Mouse (Mus musculus): ENCODE measurements around the gene Scand1. TPM values are rescaled to one million over a fixed set of nuclear protein-coding genes. Genes with fewer than 3 reads are reported as not detected.

The Scand1 gene
- polyA plus RNA-seq, 1 experiment from 2014 or later = 181 TPM

- Histone ChIP-seq H3K27me3 (ENCODE audit: insufficient read depth, low read length) (no peaks in the 10 kb centered on the region), H3K4me1 (replicated peaks; ENCODE audit: insufficient read depth, low read length) (no peaks in the 10 kb centered on the region), H3K9ac (ENCODE audit: low read depth, low read length) (no peak overlapping the region), H3K4me2 (ENCODE audit: low read length) (no peak overlapping the region), H3K4me3 (replicated peaks; ENCODE audit: low read depth, low read length) (no peak overlapping the region), H3K27ac (no peak overlapping the region), H3K9me3 (replicated peaks; ENCODE audit: low read length) (no peaks in the 10 kb centered on the region), H3K36me3 (ENCODE audit: insufficient read depth, low read length) (no peaks in the 10 kb centered on the region)
- DNase-seq (ENCODE audit: low spot score) (no peak), ATAC-seq (replicated peaks; ENCODE audit: low FRiP score, low read depth) (no peak)
- 80% methylated on average over 4 of the region's 4 CpGs for WGBS
- no peak for TF ChIP-seq CTCF (IDR thresholded peaks at IDR 0.05; ENCODE audit: low read depth)
Measured at GRCm38 (mm10) chr2:156348812-156349211, 36.3 kb upstream of the Scand1 start.

GRCm38 (mm10) chr2:156344775-156345532, 32.5 kb upstream of the Scand1 start:
- Histone ChIP-seq H3K4me2 (ENCODE audit: low read length) (no peak overlapping the region), H3K9ac (ENCODE audit: low read depth, low read length) (no peak overlapping the region), H3K27ac (no peak overlapping the region), H3K9me3 (replicated peaks; ENCODE audit: low read length) (no peaks in the 10 kb centered on the region), H3K27me3 (ENCODE audit: insufficient read depth, low read length) (no peaks in the 10 kb centered on the region), H3K36me3 (ENCODE audit: insufficient read depth, low read length) (no peaks in the 10 kb centered on the region), H3K4me1 (replicated peaks; ENCODE audit: insufficient read depth, low read length) (no peaks in the 10 kb centered on the region), H3K4me3 (replicated peaks; ENCODE audit: low read depth, low read length) (no peak overlapping the region)
- DNase-seq (ENCODE audit: low spot score) (peak; percentile 62), ATAC-seq (replicated peaks; ENCODE audit: low FRiP score, low read depth) (no peak)
- 62% methylated on average over 12 of the region's 12 CpGs for WGBS
- peak; percentile 67 for TF ChIP-seq CTCF (IDR thresholded peaks at IDR 0.05; ENCODE audit: low read depth)

- Histone ChIP-seq H3K36me3 (ENCODE audit: insufficient read depth, low read length) (no peaks in the 10 kb centered on the region), H3K27me3 (ENCODE audit: insufficient read depth, low read length) (no peaks in the 10 kb centered on the region), H3K4me2 (ENCODE audit: low read length) (no peak overlapping the region), H3K4me1 (replicated peaks; ENCODE audit: insufficient read depth, low read length) (no peaks in the 10 kb centered on the region), H3K9me3 (replicated peaks; ENCODE audit: low read length) (no peaks in the 10 kb centered on the region), H3K9ac (ENCODE audit: low read depth, low read length) (no peak overlapping the region), H3K27ac (no peak overlapping the region), H3K4me3 (replicated peaks; ENCODE audit: low read depth, low read length) (no peak overlapping the region)
- no peak for TF ChIP-seq CTCF (IDR thresholded peaks at IDR 0.05; ENCODE audit: low read depth)
- no peak for DNase-seq (ENCODE audit: low spot score)
- ATAC-seq (replicated peaks; ENCODE audit: low FRiP score, low read depth) = no peak
- 90% methylated on average over 4 of the region's 4 CpGs for WGBS
Measured at GRCm38 (mm10) chr2:156340078-156340477, 27.6 kb upstream of the Scand1 start.

DNA sequence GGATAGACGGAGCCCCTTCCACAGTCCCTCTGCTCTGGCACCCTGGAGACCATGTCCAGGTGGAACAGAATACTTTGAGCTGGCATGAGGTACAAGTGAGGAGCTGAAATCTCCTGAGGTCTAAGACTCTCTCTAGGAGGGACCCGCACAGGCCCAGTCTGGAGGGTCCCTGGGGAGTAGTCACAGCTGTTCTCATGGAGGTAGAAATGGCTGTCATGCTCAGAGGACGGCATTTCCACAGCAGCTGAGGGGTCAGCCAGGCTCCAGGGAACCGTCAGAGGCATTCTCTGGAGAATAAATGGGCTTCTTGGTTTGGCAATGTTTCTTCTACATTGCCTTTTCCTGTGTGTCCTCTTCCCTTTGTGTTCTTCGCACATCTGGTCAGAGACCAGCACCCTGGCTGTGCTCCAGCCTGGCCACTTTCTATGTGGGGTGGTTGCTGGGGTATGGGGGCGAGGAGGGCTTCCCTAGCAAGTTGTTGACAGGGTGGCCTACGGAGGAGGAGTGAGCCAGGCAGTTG, 19.0 kb upstream of the Scand1 start:
- DNase-seq (ENCODE audit: low spot score) (no peak), ATAC-seq (replicated peaks; ENCODE audit: low FRiP score, low read depth) (no peak)
- Histone ChIP-seq H3K36me3 (ENCODE audit: insufficient read depth, low read length) (no peaks in the 10 kb centered on the region), H3K27ac (no peak overlapping the region), H3K4me3 (replicated peaks; ENCODE audit: low read depth, low read length) (no peak overlapping the region), H3K27me3 (ENCODE audit: insufficient read depth, low read length) (no peaks in the 10 kb centered on the region), H3K9me3 (replicated peaks; ENCODE audit: low read length) (no peaks in the 10 kb centered on the region), H3K9ac (ENCODE audit: low read depth, low read length) (no peak overlapping the region), H3K4me1 (replicated peaks; ENCODE audit: insufficient read depth, low read length) (no peaks in the 10 kb centered on the region), H3K4me2 (ENCODE audit: low read length) (no peak overlapping the region)
- TF ChIP-seq CTCF (IDR thresholded peaks at IDR 0.05; ENCODE audit: low read depth) = no peak
- 76% methylated on average over 7 of the region's 7 CpGs for WGBS

- ATAC-seq (replicated peaks; ENCODE audit: low FRiP score, low read depth) = no peak
- Histone ChIP-seq H3K27ac (no peak overlapping the region), H3K4me1 (replicated peaks; ENCODE audit: insufficient read depth, low read length) (no peaks in the 10 kb centered on the region)
Measured at GRCm38 (mm10) chr2:156330681-156331080, 18.2 kb upstream of the Scand1 start.

DNA sequence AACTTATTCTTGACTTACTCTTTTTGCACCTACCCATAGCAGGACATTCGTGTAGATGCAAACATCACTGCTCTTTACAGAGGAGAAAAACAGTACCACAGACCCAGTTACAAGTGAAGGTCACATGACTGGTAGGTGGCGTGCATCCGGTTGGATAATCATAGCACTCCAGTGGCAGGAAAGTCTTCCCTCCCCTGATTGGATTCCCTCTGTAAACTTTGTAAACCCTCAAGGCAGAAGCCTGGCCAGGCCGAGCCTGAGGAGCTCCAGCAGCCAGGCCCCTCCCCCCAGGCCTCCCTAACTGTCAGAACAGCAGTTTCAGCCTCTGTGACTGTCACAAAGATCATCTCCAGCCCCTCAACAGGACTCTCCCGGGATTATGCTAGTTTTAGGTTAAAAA, 12.2 kb upstream of the Scand1 start:
- no peak for TF ChIP-seq CTCF (IDR thresholded peaks at IDR 0.05; ENCODE audit: low read depth)
- H3K4me1 ChIP-seq (replicated peaks; ENCODE audit: insufficient read depth, low read length) = peaks cover 8% of the 10 kb centered on the region; the same call in 1 of the 2 replicates
- no peaks in the 10 kb centered on the region for H3K27me3 ChIP-seq (ENCODE audit: insufficient read depth, low read length)
- ATAC-seq (replicated peaks; ENCODE audit: low FRiP score, low read depth) (0 out of 2 replicates have a peak, but pooled peaks have one; percentile 49), DNase-seq (ENCODE audit: low spot score) (peak; percentile 66)
- no peak overlapping the region for H3K4me3 ChIP-seq (replicated peaks; ENCODE audit: low read depth, low read length)
- H3K9ac ChIP-seq (ENCODE audit: low read depth, low read length) = no peak overlapping the region
- no peaks in the 10 kb centered on the region for H3K36me3 ChIP-seq (ENCODE audit: insufficient read depth, low read length)
- H3K9me3 ChIP-seq (replicated peaks; ENCODE audit: low read length) = no peaks in the 10 kb centered on the region
- H3K4me2 ChIP-seq (ENCODE audit: low read length) = peak overlapping the region; percentile 21; the same call in 1 of the 2 replicates
- 5% methylated on average over 5 of the region's 5 CpGs for WGBS
- peak overlapping the region; percentile 38 for H3K27ac ChIP-seq

More at GRCm38 (mm10) chr2:156330681-156331080, 18.2 kb upstream of the Scand1 start:
- H3K27me3 ChIP-seq (ENCODE audit: insufficient read depth, low read length) = no peaks in the 10 kb centered on the region
- no peak overlapping the region for H3K4me3 ChIP-seq (replicated peaks; ENCODE audit: low read depth, low read length)
- DNase-seq (ENCODE audit: low spot score) = no peak
- TF ChIP-seq CTCF (IDR thresholded peaks at IDR 0.05; ENCODE audit: low read depth) = no peak
- H3K9me3 ChIP-seq (replicated peaks; ENCODE audit: low read length) = no peaks in the 10 kb centered on the region
- no peak overlapping the region for H3K9ac ChIP-seq (ENCODE audit: low read depth, low read length)
- WGBS = 59% methylated on average over 1 of the region's 1 CpGs
- no peak overlapping the region for H3K4me2 ChIP-seq (ENCODE audit: low read length)
- H3K36me3 ChIP-seq (ENCODE audit: insufficient read depth, low read length) = no peaks in the 10 kb centered on the region
